Mouse (Mus musculus) embryo, embryonic 9.5 days (tissue): Measurements from ENCODE around the gene Cfap161.

Source experiments
- DNase-seq: peaks from one replicate; pipeline ENCODE4 v3.0.0-alpha.2; 2017; ENCODE audit errors: extremely low spot score

Gene Cfap161

DNA sequence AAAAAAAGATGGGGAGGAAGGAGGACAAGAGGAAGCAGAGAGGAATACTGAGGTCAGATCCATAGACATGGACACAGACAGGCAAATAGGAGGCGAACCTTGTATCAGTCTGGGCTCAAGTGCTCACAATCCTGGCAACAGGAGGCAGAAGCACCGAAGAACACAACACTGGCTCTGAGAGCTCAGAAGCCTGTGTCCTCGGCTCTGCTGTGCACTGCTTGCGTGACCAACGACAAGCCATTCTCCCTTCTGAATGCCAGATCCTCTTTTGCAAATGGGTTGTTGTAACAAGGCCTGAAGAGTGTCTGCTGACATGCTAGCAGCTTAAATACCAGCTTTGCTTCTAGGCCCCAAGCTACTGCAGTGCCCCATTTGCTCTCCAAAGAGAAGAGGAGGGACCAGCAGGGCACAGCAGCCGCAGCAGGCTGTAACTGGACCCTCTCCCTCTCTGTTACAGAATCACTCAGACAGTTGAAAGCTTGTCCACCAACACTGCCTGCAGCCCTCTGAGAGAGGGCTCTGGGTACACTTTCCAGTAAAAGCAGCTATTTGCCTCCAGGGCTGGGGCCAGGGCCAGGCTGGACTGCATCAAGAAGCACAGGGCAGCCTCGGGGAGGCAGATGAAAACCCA, 54.9 kb downstream of the Cfap161 start:
- no peak for DNase-seq

DNA sequence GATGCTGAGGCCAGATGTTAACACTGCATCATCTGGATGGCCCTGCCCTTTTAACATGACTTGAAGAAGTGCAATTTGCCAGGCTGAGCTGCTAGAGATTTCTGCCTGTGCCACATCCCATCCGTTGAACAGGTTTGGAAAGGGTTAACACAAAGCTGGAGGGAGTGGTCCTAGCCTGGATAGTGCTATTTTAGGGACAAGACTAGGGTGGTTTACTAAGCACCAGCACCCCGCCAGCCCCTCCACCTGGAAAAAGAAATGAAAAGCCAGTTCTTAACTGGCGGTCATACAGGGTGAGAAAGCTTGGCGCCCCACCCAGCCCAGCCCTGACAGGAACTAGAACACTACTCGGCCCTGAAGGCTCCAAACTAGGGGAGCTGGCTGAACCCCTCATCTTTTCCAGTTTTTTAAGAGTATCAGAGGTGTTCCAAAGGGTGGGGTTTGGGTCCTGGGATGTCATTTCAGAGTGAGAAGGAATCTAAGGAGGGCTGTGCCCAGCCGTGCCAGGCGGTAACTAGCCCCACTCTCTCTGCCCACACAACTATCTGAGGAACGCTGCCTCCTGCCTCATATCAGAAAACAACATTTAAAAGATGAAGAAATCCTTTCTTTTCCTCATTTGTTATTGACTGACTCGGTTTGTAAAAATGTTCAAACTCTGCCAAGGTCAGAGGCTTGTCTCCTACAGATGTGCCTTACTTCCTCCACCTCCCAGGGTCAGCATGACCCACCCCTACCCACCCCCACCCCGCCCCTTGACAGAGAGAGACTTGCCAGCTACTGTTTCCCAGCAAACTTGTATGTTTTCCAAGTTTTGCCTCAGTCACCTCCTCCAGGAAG, 55.8 kb downstream of the Cfap161 start:
- no peak for DNase-seq

DNA sequence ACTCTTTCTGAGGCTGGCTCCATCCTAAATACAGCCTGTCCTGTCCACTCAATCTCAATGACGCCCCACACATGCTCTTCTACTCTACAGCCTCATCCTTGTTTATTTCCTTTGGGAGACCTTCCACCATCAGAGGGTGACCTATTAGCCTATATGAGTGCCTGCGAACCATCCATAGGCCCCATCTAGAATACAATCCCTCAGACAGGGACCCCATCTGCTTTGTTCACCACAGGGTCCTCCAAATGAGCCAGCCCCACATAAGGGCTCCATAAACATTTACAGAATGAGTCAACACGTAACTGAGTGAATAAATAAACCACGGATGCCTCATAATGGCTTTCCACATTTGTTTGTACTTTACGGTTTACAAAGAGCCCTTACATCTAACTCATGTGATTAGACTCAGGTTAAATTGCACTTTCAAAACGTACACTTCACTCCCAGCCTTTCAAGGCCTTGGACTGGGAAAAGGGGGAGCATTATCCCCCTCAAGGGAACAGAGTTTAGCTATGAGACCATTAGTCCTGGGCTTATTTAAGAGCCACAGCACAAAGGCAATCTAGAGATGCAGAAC, 56.7 kb downstream of the Cfap161 start:
- DNase-seq = no peak

DNA sequence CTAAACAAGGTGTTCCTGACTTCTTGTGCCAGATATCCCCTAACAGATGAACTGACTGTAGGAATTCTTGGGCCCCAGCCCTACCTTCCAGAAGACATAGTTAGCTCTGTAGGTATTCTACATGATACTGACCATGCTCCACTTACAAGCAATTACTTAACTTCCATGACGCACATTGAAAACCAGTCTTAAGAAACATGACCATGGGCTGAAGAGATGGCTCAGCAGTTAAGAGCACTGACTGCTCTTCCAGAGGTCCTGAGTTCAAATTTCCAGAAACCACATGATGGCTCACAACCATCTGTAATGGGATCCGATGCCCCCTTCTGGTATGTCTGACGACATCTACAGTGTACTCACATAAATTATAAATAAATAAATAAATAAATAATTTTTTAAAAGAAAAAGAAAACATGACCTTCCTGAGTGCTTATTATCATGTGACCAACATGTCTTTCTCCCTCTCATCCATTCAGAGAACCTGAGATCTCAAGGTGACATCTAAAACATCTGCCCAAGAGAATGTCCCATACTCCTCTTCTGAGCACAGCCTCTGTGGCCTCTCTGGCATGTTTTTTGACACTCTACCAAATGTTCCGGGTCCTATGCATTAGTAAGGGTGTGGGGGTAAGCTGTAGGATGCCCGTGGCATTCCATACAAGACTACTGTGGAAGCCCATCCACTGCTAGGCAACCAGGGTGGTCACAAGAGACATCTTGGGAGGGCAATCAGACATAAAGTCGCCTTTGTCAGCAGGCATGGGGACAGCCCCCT, 58.2 kb downstream of the Cfap161 start:
- DNase-seq = no peak

DNA sequence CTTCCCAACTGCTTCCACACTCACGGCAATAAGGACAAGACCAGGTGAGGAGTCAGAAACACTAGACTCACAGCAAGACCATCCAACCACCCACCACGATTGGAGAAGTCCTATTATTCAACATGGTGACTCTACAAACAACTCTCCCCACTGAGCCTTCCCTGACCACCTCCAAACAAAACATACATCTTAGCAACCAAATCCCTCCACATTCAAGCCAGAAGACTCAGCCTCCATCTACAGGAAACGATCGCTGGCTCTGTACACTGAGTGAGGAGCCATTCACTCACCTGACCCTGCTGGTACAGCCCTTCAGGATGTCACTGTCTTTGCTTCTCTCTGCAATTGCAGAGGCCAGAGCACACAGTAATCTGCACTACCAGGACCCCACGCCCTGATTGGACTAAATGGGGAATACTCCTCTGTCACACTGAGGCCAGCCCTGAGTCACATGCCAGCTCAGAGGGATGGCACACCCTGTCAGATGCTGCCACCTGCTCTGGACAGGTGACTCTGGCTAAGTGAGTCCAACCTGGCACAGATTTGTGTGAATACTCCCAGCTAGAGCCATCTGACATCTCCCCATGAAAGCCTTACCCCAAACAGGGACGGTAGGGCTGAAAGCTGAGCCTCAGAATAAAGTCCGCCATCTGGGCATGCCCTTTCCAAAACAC, 59.4 kb downstream of the Cfap161 start:
- DNase-seq = no peak

DNA sequence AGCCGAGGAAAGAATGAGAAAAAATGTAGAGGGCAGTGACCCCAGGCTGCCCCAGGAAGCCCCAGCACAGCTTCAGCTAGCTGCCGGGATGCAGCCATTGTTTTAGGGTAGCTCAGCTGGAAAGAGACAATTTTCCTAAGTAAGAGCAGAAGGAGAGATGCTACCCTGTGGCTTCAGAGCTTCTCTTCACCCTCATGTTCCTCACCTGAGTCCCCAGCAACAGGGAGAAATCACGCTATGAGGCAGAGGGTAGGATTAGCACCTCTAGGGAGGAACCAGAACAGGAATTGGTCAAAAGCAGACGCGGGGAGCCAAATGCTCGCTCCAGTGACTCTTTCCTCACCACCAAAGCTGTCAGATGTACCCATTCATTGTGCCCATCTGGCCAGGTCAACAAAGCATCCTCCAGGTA, 60.0 kb downstream of the Cfap161 start:
- no peak for DNase-seq

DNA sequence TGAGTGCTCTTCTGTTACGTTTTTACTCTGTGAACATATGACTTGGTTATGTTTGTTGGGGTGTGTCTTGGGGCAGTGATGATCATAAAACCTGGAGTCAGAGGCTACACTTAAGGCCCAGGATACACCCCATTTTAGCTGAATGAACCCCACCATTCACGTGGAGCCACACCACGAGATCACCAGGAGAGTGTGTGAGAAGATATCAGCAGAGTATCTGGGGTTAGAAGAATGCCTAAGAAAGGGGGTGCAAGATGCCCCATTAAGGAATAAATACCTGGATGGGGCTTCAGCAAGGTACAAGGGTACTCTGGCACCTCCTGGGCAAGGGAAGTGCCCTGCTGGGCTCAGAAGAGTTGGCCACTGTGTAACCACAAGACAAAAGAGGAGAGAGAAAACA, 60.4 kb downstream of the Cfap161 start:
- no peak for DNase-seq

DNA sequence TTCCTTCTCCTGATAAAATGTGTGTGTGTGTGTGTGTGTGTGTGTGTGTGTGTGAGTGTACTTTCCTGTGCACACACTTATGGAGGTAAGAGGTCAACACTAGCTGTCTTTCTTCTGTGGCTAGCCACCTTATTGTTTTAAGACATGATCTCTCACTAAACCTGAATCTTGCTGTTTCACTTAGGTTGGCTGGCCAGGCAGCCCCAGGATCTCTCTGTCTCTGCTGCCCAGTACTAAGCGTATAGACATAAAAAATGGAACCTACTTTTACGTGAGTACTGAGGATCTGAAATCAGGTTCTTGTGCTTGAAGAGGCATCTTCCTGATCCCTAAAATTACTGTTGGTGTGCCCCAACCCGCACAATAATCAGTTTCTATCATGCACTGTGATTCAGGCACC, 61.9 kb downstream of the Cfap161 start:
- DNase-seq = no peak

DNA sequence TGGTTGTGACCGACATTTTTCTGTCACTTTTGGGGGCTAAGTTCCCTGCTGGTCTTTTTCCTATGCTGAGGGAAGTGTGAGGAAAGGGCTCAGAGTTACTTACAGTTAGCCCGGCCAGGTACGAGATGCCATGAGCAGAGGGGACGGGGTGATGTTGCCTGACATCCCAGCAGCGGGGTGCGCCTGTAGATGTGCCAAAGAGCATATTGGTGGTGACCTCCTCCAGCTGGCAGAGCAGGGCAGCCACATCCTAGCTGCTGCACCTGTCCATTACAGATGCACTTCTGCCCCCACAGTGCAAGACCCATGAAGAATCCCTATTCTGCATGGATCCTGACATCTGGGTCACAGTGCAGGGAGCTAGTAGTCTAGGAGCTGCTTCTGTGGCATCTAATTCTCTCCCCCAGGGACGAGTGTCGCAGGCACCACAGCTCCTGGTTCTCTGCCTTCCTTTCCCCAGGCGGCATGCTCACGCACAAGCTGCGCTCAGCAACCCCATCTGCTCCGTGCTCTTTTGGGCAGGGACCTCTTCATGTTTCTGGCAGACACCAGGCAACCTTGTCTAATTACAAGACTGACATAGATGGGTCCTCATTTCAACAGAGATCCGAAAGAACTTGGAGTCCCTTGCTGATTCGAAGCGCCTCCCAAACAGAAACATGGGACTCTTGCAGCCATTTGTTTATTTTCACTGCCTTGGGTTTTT, 62.6 kb downstream of the Cfap161 start:
- no peak for DNase-seq

DNA sequence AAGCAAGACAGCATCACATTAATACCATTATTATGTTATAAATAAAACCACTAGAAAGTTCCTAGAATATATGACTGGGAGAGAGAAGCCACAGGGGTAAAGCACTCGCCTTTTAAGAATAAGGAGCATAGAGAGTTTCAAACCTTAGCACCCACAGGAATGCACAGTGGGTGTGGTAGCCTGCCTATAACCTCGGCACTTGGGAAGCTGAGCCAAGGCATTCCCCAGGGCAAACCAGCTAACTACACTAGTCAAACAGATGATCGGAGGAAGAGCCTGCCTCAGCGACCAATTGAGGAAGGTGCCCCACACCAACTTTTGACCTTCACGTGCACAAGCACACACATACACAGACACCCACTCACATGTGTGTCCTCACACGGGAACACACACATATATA, 63.4 kb downstream of the Cfap161 start:
- DNase-seq = no peak

DNA sequence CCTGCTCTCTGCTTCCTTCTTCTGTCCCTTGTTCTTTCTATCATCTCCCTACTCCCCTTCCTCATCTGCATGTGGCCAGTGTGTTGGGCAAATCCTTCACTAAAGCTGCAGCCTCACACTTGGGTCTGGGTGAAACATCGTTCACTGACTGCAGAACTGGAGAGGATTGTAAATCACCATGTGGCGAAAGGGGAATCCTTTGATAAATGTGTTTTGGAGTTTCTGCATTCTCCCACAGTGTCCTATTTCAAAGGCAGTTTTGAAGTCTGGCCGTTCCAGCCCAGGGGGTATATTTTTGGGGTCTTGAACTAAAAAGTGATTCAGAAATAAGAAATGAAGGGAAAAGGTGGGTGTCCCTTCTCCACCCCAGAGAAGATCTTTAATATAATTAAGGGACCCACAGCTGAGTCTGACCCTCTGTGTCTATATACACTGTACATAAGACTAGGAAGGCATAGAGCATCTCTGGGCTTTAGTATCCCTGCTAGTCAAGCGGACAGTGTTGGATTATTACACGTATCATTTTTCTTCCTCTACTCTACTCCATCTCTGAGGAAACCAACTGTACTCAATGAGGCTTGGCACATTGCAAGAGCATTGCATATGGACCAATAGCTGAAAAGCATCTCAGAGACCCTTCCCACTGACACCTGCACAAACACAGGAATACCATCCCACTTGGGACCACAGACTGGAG, 67.6 kb downstream of the Cfap161 start:
- DNase-seq = no peak

DNA sequence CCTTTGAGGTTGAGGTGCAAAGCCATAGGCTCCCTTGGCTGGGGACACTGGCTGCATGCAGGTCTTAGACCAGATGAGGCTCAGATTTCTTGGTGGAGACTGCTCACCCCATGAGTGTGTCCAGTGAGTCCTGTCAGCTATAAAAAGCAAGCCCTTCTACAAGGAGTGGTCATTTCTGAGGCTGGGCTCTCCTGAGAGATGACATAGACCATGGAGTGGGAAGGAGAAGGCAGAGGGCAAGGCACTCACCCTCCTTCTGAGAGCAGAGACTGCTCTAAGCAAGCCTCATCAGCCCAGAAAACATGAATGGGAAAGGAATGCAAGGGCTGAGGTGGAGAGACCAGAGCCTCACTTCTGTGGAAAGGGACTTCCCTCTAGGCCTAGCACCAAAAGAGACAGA, 68.9 kb downstream of the Cfap161 start:
- no peak for DNase-seq

DNA sequence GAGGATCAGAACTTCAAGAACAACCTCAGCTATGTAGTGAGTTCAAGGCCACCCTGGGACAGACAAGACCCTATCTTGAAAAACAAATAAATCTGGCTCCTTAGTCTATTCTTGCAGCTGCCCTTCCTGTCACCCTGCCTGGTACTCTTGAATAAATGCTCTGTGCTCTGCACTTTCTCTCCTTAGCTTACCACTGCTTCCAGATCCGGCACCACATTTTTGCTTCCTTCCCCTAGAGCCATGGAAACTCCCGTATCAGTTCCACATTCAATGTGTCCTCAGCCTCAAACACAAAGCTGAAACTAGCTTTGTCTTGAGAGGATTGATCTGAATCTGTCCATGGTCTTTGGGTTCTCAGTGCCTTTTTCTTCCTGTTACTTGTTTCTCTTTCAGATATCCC, 70.1 kb downstream of the Cfap161 start:
- DNase-seq = no peak
